Mouse (Mus musculus): ENCODE measurements at regions not wholly inside any gene's neighbourhood (a gene's known extent, or its start where the extent isn't known, plus 50 kb on each side); places are given as distances from the start of the nearest gene placed in this dataset.

GRCm38 (mm10) chr3:151020014-151020413 is 417.7 kb upstream of the Adgrl4 start:
- no peak overlapping the region for H3K27ac ChIP-seq (ENCODE audit: insufficient read depth, low read length)
- WGBS, result 73% methylated on average over 3 of the region's 3 CpGs
- no peak overlapping the region for H3K4me3 ChIP-seq (replicated peaks; ENCODE audit: insufficient read depth, low read depth, low read length)

GRCm38 (mm10) chr3:151057491-151057890 is 380.2 kb upstream of the Adgrl4 start:
- H3K27me3 ChIP-seq (ENCODE audit: control insufficient read depth, insufficient read depth, low read length), result no peaks in the 10 kb centered on the region
- H3K4me3 ChIP-seq (replicated peaks; ENCODE audit: insufficient read depth, low read depth, low read length), result no peak overlapping the region
- H3K27ac ChIP-seq (ENCODE audit: insufficient read depth, low read length), result no peak overlapping the region
- H3K4me1 ChIP-seq (ENCODE audit: control insufficient read depth, insufficient read depth, low read length), result no peaks in the 10 kb centered on the region
- TF ChIP-seq POLR2A (IDR thresholded peaks at IDR 0.05; ENCODE audit: borderline replicate concordance, insufficient read depth, low read length) (no peak), CTCF (IDR thresholded peaks at IDR 0.05; ENCODE audit: borderline replicate concordance, insufficient read depth, low read depth, low read length) (no peak)
- WGBS, result 63% methylated on average over 3 of the region's 3 CpGs
- DNase-seq, result no peak

More at GRCm38 (mm10) chr3:151020014-151020413, 417.7 kb upstream of the Adgrl4 start:
- DNase-seq, result no peak
- Histone ChIP-seq H3K27me3 (ENCODE audit: control insufficient read depth, insufficient read depth, low read length) (no peaks in the 10 kb centered on the region), H3K4me1 (ENCODE audit: control insufficient read depth, insufficient read depth, low read length) (no peaks in the 10 kb centered on the region)
- TF ChIP-seq CTCF (IDR thresholded peaks at IDR 0.05; ENCODE audit: borderline replicate concordance, insufficient read depth, low read depth, low read length), result no peak
- no peak for TF ChIP-seq POLR2A (IDR thresholded peaks at IDR 0.05; ENCODE audit: borderline replicate concordance, insufficient read depth, low read length)

GRCm38 (mm10) chr3:151072322-151072721 is 365.4 kb upstream of the Adgrl4 start:
- Histone ChIP-seq H3K27me3 (ENCODE audit: control insufficient read depth, insufficient read depth, low read length) (no peaks in the 10 kb centered on the region), H3K27ac (ENCODE audit: insufficient read depth, low read length) (no peak overlapping the region), H3K4me1 (ENCODE audit: control insufficient read depth, insufficient read depth, low read length) (no peaks in the 10 kb centered on the region), H3K4me3 (replicated peaks; ENCODE audit: insufficient read depth, low read depth, low read length) (no peak overlapping the region)
- no peak for DNase-seq
- TF ChIP-seq POLR2A (IDR thresholded peaks at IDR 0.05; ENCODE audit: borderline replicate concordance, insufficient read depth, low read length) (no peak), CTCF (IDR thresholded peaks at IDR 0.05; ENCODE audit: borderline replicate concordance, insufficient read depth, low read depth, low read length) (no peak)

- 66% methylated on average over 3 of the region's 3 CpGs for WGBS
- no peak overlapping the region for H3K4me3 ChIP-seq (replicated peaks; ENCODE audit: insufficient read depth, low read depth, low read length)
These were observed 320.9 kb upstream of the Adgrl4 start for GRCm38 (mm10) chr3:151116831-151117230.

GRCm38 (mm10) chr3:151117583-151118041 is 320.1 kb upstream of the Adgrl4 start:
- DNase-seq, result peak in 1 of 2 experiments; percentile 14
- 5% methylated on average over 3 of the region's 3 CpGs for WGBS
- no peak for TF ChIP-seq CTCF (IDR thresholded peaks at IDR 0.05; ENCODE audit: borderline replicate concordance, insufficient read depth, low read depth, low read length)
- TF ChIP-seq POLR2A (IDR thresholded peaks at IDR 0.05; ENCODE audit: borderline replicate concordance, insufficient read depth, low read length), result no peak
- Histone ChIP-seq H3K4me1 (ENCODE audit: control insufficient read depth, insufficient read depth, low read length) (no peaks in the 10 kb centered on the region), H3K4me3 (replicated peaks; ENCODE audit: insufficient read depth, low read depth, low read length) (no peak overlapping the region), H3K27ac (ENCODE audit: insufficient read depth, low read length) (no peak overlapping the region), H3K27me3 (ENCODE audit: control insufficient read depth, insufficient read depth, low read length) (no peaks in the 10 kb centered on the region)

More at GRCm38 (mm10) chr3:151116831-151117230, 320.9 kb upstream of the Adgrl4 start:
- no peak overlapping the region for H3K27ac ChIP-seq (ENCODE audit: insufficient read depth, low read length)
- no peaks in the 10 kb centered on the region for H3K27me3 ChIP-seq (ENCODE audit: control insufficient read depth, insufficient read depth, low read length)
- no peaks in the 10 kb centered on the region for H3K4me1 ChIP-seq (ENCODE audit: control insufficient read depth, insufficient read depth, low read length)
- TF ChIP-seq POLR2A (IDR thresholded peaks at IDR 0.05; ENCODE audit: borderline replicate concordance, insufficient read depth, low read length) (no peak), CTCF (IDR thresholded peaks at IDR 0.05; ENCODE audit: borderline replicate concordance, insufficient read depth, low read depth, low read length) (no peak)
- DNase-seq, result no peak

GRCm38 (mm10) chr3:151124131-151124530 is 313.6 kb upstream of the Adgrl4 start:
- Histone ChIP-seq H3K27ac (ENCODE audit: insufficient read depth, low read length) (no peak overlapping the region), H3K4me1 (ENCODE audit: control insufficient read depth, insufficient read depth, low read length) (no peaks in the 10 kb centered on the region), H3K27me3 (ENCODE audit: control insufficient read depth, insufficient read depth, low read length) (no peaks in the 10 kb centered on the region), H3K4me3 (replicated peaks; ENCODE audit: insufficient read depth, low read depth, low read length) (no peak overlapping the region)
- 62% methylated on average over 5 of the region's 5 CpGs for WGBS
- DNase-seq, result peak in 1 of 2 experiments; percentile 32
- TF ChIP-seq POLR2A (IDR thresholded peaks at IDR 0.05; ENCODE audit: borderline replicate concordance, insufficient read depth, low read length), result no peak
- no peak for TF ChIP-seq CTCF (IDR thresholded peaks at IDR 0.05; ENCODE audit: borderline replicate concordance, insufficient read depth, low read depth, low read length)

GRCm38 (mm10) chr3:151146889-151147288 is 290.8 kb upstream of the Adgrl4 start:
- no peaks in the 10 kb centered on the region for H3K27me3 ChIP-seq (ENCODE audit: control insufficient read depth, insufficient read depth, low read length)
- H3K4me1 ChIP-seq (ENCODE audit: control insufficient read depth, insufficient read depth, low read length), result no peaks in the 10 kb centered on the region
- H3K4me3 ChIP-seq (replicated peaks; ENCODE audit: insufficient read depth, low read depth, low read length), result no peak overlapping the region
- H3K27ac ChIP-seq (ENCODE audit: insufficient read depth, low read length), result no peak overlapping the region
- TF ChIP-seq POLR2A (IDR thresholded peaks at IDR 0.05; ENCODE audit: borderline replicate concordance, insufficient read depth, low read length) (no peak), CTCF (IDR thresholded peaks at IDR 0.05; ENCODE audit: borderline replicate concordance, insufficient read depth, low read depth, low read length) (no peak)
- DNase-seq, result no peak
- WGBS, result 90% methylated on average over 2 of the region's 2 CpGs

GRCm38 (mm10) chr3:151153340-151153739 is 284.3 kb upstream of the Adgrl4 start:
- Histone ChIP-seq H3K4me1 (ENCODE audit: control insufficient read depth, insufficient read depth, low read length) (no peaks in the 10 kb centered on the region), H3K27ac (ENCODE audit: insufficient read depth, low read length) (no peak overlapping the region), H3K4me3 (replicated peaks; ENCODE audit: insufficient read depth, low read depth, low read length) (no peak overlapping the region), H3K27me3 (ENCODE audit: control insufficient read depth, insufficient read depth, low read length) (no peaks in the 10 kb centered on the region)
- DNase-seq, result peak in 1 of 2 experiments; percentile 7
- TF ChIP-seq POLR2A (IDR thresholded peaks at IDR 0.05; ENCODE audit: borderline replicate concordance, insufficient read depth, low read length), result no peak
- no peak for TF ChIP-seq CTCF (IDR thresholded peaks at IDR 0.05; ENCODE audit: borderline replicate concordance, insufficient read depth, low read depth, low read length)
- WGBS, result 22% methylated on average over 4 of the region's 4 CpGs

All from cerebellum, adult 2 months (tissue).